Mouse (Mus musculus): Measurements from ENCODE around the gene Foxe3.

The Foxe3 gene

GRCm38 (mm10) chr4:114917091-114917490, 8.7 kb downstream of the Foxe3 start:
- in situ Hi-C loops (cut with MboI, MseI) = no loop called here

- in situ Hi-C loops (cut with MboI, MseI) = no loop called here
Observed at GRCm38 (mm10) chr4:114916056-114916455, 9.8 kb downstream of the Foxe3 start.

- in situ Hi-C loops (cut with MboI, MseI) = no loop called here
Observed at GRCm38 (mm10) chr4:114913594-114913962, 12.2 kb downstream of the Foxe3 start.

GRCm38 (mm10) chr4:114912705-114913593, 12.9 kb downstream of the Foxe3 start:
- in situ Hi-C loops (cut with MboI, MseI) = no loop called here

GRCm38 (mm10) chr4:114909602-114910484, 16.0 kb downstream of the Foxe3 start:
- in situ Hi-C loops (cut with MboI, MseI) = no loop called here

- in situ Hi-C loops (cut with MboI, MseI) = no loop called here
Observed at GRCm38 (mm10) chr4:114908829-114909601, 16.8 kb downstream of the Foxe3 start, which contains the start of gene Foxd2. Gene Foxd2, minus strand, starts transcription at chr4:114908873.

- in situ Hi-C loops (cut with MboI, MseI) = no loop called here
Observed at GRCm38 (mm10) chr4:114907951-114908828, 17.6 kb downstream of the Foxe3 start.

GRCm38 (mm10) chr4:114907056-114907917, 18.5 kb downstream of the Foxe3 start:
- in situ Hi-C loops (cut with MboI, MseI) = no loop called here

- in situ Hi-C loops (cut with MboI, MseI) = no loop called here
Observed at GRCm38 (mm10) chr4:114905969-114906680, 19.7 kb downstream of the Foxe3 start.

- in situ Hi-C loops (cut with MboI, MseI) = no loop called here
Observed at GRCm38 (mm10) chr4:114905501-114905900, 20.3 kb downstream of the Foxe3 start.

GRCm38 (mm10) chr4:114903422-114903782, 22.4 kb downstream of the Foxe3 start:
- in situ Hi-C loops (cut with MboI, MseI) = no loop called here

- in situ Hi-C loops (cut with MboI, MseI) = no loop called here
Observed at GRCm38 (mm10) chr4:114902641-114903421, 23.0 kb downstream of the Foxe3 start.

GRCm38 (mm10) chr4:114901643-114902351, 24.0 kb downstream of the Foxe3 start:
- in situ Hi-C loops (cut with MboI, MseI) = no loop called here

- in situ Hi-C loops (cut with MboI, MseI) = no loop called here
Observed at GRCm38 (mm10) chr4:114900866-114901642, 24.8 kb downstream of the Foxe3 start.

- in situ Hi-C loops (cut with MboI, MseI) = loop anchor here (5.0 kb wide), 1 partner anchor 238 kb away; no protein-coding TSS in a partner anchor
Observed at GRCm38 (mm10) chr4:114899885-114900284, 25.9 kb downstream of the Foxe3 start.

- in situ Hi-C loops (cut with MboI, MseI) = loop anchor here (5.0 kb wide), 1 partner anchor 236 kb away; no protein-coding TSS in a partner anchor
Observed at GRCm38 (mm10) chr4:114897853-114898252, 28.0 kb downstream of the Foxe3 start.

- in situ Hi-C loops (cut with MboI, MseI) = no loop called here
Observed at GRCm38 (mm10) chr4:114882232-114882631, 43.6 kb downstream of the Foxe3 start.
